Comparison of ENCODE assay signal across 30 mouse cellular contexts in genomic region chr16:88508150-88508549, GRCm38 (mm10). TPM values are rescaled to one million over a fixed set of nuclear protein-coding genes. Genes with fewer than 3 reads are reported as not detected.
A peak's percentile ranks its signal among the peaks of the same experiment; 100 is the strongest.
DNase-seq lines count a peak whose midpoint lies in the region; ATAC-seq and TF ChIP-seq lines count a peak whose summit lies in the region.
"Had no signal": no experiment of that assay in that cellular context is flagged by ENCODE, and none has a peak within 500 bp of the region (broad histone marks: within the 10 kb centered on the region; RNA-seq: fewer than 3 reads in every experiment).

No protein-coding gene starts in this region.

- H3K4me1 ChIP-seq in lung, embryonic 14.5 days (ENCODE audit: insufficient read depth) = no peaks in the 10 kb centered on the region
- no peaks in the 10 kb centered on the region for H3K4me1 ChIP-seq in lung, postnatal 0 days (ENCODE audit: insufficient read depth, low read depth, low read length)
- H3K4me1 ChIP-seq: embryonic facial prominence, embryonic 13.5 days; embryonic facial prominence, embryonic 15.5 days; forebrain, embryonic 10.5 days; forebrain, embryonic 12.5 days had no signal

- 56% methylated on average over 4 of the region's 4 CpGs for WGBS in lung, embryonic 14.5 days
- 35% methylated on average over 4 of the region's 4 CpGs for WGBS in lung, postnatal 0 days

- DNase-seq in embryo, embryonic 10.5 days (ENCODE audit: low spot score) = peak; percentile 13
- DNase-seq in embryo, embryonic 11 days = no peak
- peak; percentile 47 for DNase-seq in lung, embryonic 14.5 days
- DNase-seq in lung, postnatal 4 days = no peak
- DNase-seq in lung, postnatal 0 days (ENCODE audit: low spot score) = peak; percentile 19
- DNase-seq in lung, postnatal 25 days (ENCODE audit: low spot score) = no peak
- no peak for DNase-seq in cerebellum, adult 18-20 months
- DNase-seq: adrenal gland, adult 2 months; adrenal gland, postnatal 10 days; adrenal gland, postnatal 25 days; B cell, adult 2 months; cerebellum, adult 11 months; cerebellum, adult 2 months; cerebellum, adult 9-10 months; cerebellum, postnatal 10 days; cerebellum, postnatal 25 days had no signal

- H3K9me3 ChIP-seq in lung, embryonic 14.5 days (ENCODE audit: low read depth, low read length) = no peaks in the 10 kb centered on the region
- H3K9me3 ChIP-seq in lung, postnatal 0 days (ENCODE audit: low read length) = no peaks in the 10 kb centered on the region
- H3K9me3 ChIP-seq: embryonic facial prominence, embryonic 13.5 days; embryonic facial prominence, embryonic 15.5 days; forebrain, embryonic 10.5 days; forebrain, embryonic 12.5 days had no signal

- TF ChIP-seq EP300 in lung, postnatal 0 days (IDR thresholded peaks at IDR 0.05) = no peak

- H3K27ac ChIP-seq in lung, embryonic 14.5 days (ENCODE audit: low read depth) = no peak overlapping the region
- H3K27ac ChIP-seq in lung, postnatal 0 days (ENCODE audit: low read length) = no peak overlapping the region
- H3K27ac ChIP-seq: embryonic facial prominence, embryonic 13.5 days; embryonic facial prominence, embryonic 15.5 days; forebrain, embryonic 10.5 days; forebrain, embryonic 12.5 days had no signal

- ATAC-seq in lung, embryonic 14.5 days (ENCODE audit: insufficient read depth) = peak; percentile 69; the same call in 1 of the 2 replicates
- peak; percentile 56; the same call in 1 of the 2 replicates for ATAC-seq in lung, postnatal 0 days
- ATAC-seq: CD4-positive, CD25-positive, alpha-beta regulatory T cell, adult 4 months; forebrain, embryonic 14.5 days; forebrain, embryonic 16.5 days; Patski had no signal

- H3K27me3 ChIP-seq in lung, embryonic 14.5 days (ENCODE audit: insufficient read depth, low read length) = no peaks in the 10 kb centered on the region
- H3K27me3 ChIP-seq in lung, postnatal 0 days (replicated peaks; ENCODE audit: insufficient read depth, low read length) = no peaks in the 10 kb centered on the region
- H3K27me3 ChIP-seq: CH12.LX; embryonic facial prominence, embryonic 13.5 days; embryonic facial prominence, embryonic 15.5 days; forebrain, embryonic 12.5 days; Patski had no signal

- TF ChIP-seq CTCF in lung, embryonic 14.5 days (IDR thresholded peaks at IDR 0.05; ENCODE audit: low read depth) = no peak
- no peak for TF ChIP-seq CTCF in lung, postnatal 0 days (IDR thresholded peaks at IDR 0.05)

- no peak overlapping the region for H3K9ac ChIP-seq in lung, embryonic 14.5 days
- H3K9ac ChIP-seq in lung, postnatal 0 days (replicated peaks; ENCODE audit: low read depth) = no peak overlapping the region
- H3K9ac ChIP-seq: embryonic facial prominence, embryonic 13.5 days; embryonic facial prominence, embryonic 15.5 days; forebrain, embryonic 12.5 days had no signal

- H3K4me3 ChIP-seq in lung, embryonic 14.5 days (ENCODE audit: low read depth, low read length) = no peak overlapping the region
- H3K4me3 ChIP-seq in lung, postnatal 0 days (ENCODE audit: low read depth, low read length) = no peak overlapping the region
- H3K4me3 ChIP-seq: embryonic facial prominence, embryonic 13.5 days; embryonic facial prominence, embryonic 15.5 days; erythroblast, embryonic 14.5 days; forebrain, embryonic 10.5 days; forebrain, embryonic 12.5 days had no signal

- no peak overlapping the region for H3K4me2 ChIP-seq in lung, embryonic 14.5 days
- no peak overlapping the region for H3K4me2 ChIP-seq in lung, postnatal 0 days (replicated peaks; ENCODE audit: low read depth, low read length)
- H3K4me2 ChIP-seq: embryonic facial prominence, embryonic 13.5 days; embryonic facial prominence, embryonic 15.5 days; forebrain, embryonic 12.5 days had no signal

- no peaks in the 10 kb centered on the region for H3K36me3 ChIP-seq in lung, embryonic 14.5 days (ENCODE audit: insufficient read depth)
- H3K36me3 ChIP-seq in lung, postnatal 0 days (ENCODE audit: insufficient read depth, low read length) = no peaks in the 10 kb centered on the region
- H3K36me3 ChIP-seq: embryonic facial prominence, embryonic 13.5 days; embryonic facial prominence, embryonic 15.5 days; forebrain, embryonic 10.5 days; forebrain, embryonic 12.5 days; G1E had no signal

RNA-seq across cellular contexts. Expression of gene Cldn17, which starts 1.4 kb away (rescaled TPM):
- polyA plus RNA-seq in lung, embryonic 14.5 days (2014; fragmentation: Nextera tagmentation; extraction: Ambion mirVana) = not detected in 2 replicates
- not detected in 2 replicates for polyA plus RNA-seq in lung, postnatal 0 days (2015; fragmentation: Nextera tagmentation; extraction: Ambion mirVana)
- polyA plus RNA-seq: adrenal gland, adult 2 months; brain, embryonic 14.5 days; CD4-positive, CD25-positive, alpha-beta regulatory T cell, adult 4 months; cortical plate, adult 2 months; embryonic facial prominence, embryonic 11.5 days; embryonic facial prominence, embryonic 13.5 days; erythroblast, embryonic 14.5 days; forebrain, embryonic 10.5 days; forebrain, embryonic 12.5 days; forebrain, embryonic 14.5 days; forebrain, embryonic 16.5 days; G1E; Patski had no signal

RNA-seq across cellular contexts. Expression of gene Cldn8, which starts 54.8 kb away (rescaled TPM):
- polyA plus RNA-seq in lung, embryonic 14.5 days (2014; fragmentation: Nextera tagmentation; extraction: Ambion mirVana) = 2.3 and 2.7 TPM in 2 replicates
- 2.1 and 2.3 TPM in 2 replicates for polyA plus RNA-seq in lung, postnatal 0 days (2015; fragmentation: Nextera tagmentation; extraction: Ambion mirVana)
- polyA plus RNA-seq: adrenal gland, adult 2 months; CD4-positive, CD25-positive, alpha-beta regulatory T cell, adult 4 months; cerebellum, adult 2 months; cortical plate, adult 2 months; erythroblast, embryonic 14.5 days; forebrain, embryonic 14.5 days; forebrain, embryonic 16.5 days; G1E had no signal

Comparison
In these comparisons a context has a peak if more than half of its experiments do, and no peak if none do; other contexts are left out.
1. DNase-seq: peak in embryo, embryonic 10.5 days (single experiment), lung, embryonic 14.5 days (single experiment) and lung, postnatal 0 days (single experiment); none in embryo, embryonic 11 days (single experiment), lung, postnatal 4 days (0 of 2), lung, postnatal 25 days (single experiment) and cerebellum, adult 18-20 months (0 of 2).